Mouse (Mus musculus): ENCODE data around the gene Psmb3.
"Not testable (repeated sequence)": the region's sequence is repeated elsewhere in the genome, so short reads cannot be mapped to it uniquely, and the experiment has no call there.

The Psmb3 gene

DNA sequence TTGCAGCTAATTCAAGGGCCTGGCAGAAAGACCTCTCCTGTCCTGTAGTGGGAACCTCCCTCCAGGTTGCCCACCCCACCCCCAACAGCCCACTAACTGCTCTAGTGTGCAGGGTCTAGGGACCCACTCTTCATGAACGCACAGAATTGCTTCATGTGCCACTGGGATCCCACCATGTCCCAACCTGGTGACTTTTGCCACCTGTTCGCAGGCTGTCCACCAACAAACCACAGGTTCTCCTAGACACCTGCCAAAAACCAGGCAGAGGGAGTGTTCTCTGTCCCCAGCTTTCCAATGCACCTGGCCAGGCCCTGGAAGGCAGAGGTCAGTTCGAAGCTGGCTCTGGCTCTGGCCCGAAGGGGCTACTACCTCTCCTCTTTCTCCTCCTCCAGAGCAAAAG is 8.8 kb upstream of the Psmb3 start:
- ATAC-seq (ENCODE audit: insufficient number of reproducible peaks, low FRiP score, low TSS enrichment): no peak

DNA sequence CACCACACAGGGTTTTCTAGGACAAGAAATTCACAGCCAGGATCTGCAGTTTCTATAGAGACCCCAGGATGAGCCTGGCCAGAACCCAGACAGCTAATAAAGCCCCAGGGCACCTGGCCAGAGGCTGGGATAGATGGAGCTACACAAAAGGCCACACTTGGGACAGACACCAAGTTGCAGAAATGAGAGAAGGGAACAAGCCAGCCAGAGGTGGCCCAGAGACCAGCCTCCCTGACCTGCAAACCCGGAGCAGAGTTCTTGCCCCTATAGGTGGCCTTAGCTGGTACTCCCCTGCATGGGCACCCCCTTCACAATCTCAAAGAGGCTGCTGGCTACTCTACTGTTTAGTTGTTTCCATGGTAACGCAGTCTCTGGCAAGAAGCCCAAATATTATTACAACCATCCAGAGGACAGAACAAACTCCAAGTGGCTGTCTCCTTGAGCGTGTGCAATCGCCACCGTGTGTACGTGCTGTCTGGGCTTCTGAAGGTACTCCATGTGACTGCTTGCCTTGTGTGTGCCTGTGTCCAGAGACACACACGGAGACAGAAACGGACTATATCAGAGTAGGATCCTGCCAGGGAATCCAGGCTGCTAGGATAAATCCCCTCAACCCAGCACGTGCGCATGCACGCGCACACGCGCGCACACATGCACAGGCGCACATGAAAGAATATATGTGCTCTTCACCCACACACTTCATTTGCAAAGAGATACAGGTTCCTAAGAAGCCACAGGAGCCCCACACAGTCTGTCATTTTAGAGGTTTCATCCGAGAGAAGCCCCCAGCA is 8.1 kb upstream of the Psmb3 start:
- ATAC-seq (ENCODE audit: insufficient number of reproducible peaks, low FRiP score, low TSS enrichment): no peak

- no peak for ATAC-seq (ENCODE audit: insufficient number of reproducible peaks, low FRiP score, low TSS enrichment)
Measured at GRCm38 (mm10) chr11:97695712-97696401, 7.3 kb upstream of the Psmb3 start.

GRCm38 (mm10) chr11:97696669-97697068 is 6.5 kb upstream of the Psmb3 start:
- no peak for ATAC-seq (ENCODE audit: insufficient number of reproducible peaks, low FRiP score, low TSS enrichment)

DNA sequence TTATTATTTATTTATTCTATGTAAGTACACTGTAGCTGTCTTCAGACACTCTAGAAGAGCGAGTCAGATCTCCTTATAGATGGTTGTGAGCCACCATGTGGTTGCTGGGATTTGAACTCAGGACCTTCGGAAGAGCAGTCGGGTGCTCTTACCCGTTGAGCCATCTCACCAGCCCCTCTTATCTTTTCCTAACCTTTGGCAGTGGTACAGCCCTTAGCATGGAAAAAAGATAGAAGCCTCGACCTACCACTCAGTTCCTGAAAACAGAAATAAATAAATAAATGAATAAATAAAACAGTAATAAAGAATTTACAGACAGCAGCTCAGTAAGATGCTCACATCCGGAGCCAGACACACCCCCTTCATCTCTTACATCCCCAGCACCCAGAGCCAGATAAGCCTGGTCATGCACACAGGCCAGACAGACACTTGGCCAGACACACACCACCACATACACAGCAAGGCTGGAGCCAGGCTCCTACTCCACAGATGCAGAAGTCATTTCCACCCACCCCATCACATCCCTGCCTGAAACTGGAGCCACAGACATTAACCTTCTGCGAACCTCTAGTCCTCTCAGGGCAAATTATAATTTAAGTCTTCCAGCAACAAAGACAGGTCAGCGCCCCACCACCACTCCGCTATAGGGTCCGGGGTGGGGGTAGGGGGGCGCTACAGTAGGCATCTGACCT is 5.9 kb upstream of the Psmb3 start:
- ATAC-seq (ENCODE audit: insufficient number of reproducible peaks, low FRiP score, low TSS enrichment): no peak

DNA sequence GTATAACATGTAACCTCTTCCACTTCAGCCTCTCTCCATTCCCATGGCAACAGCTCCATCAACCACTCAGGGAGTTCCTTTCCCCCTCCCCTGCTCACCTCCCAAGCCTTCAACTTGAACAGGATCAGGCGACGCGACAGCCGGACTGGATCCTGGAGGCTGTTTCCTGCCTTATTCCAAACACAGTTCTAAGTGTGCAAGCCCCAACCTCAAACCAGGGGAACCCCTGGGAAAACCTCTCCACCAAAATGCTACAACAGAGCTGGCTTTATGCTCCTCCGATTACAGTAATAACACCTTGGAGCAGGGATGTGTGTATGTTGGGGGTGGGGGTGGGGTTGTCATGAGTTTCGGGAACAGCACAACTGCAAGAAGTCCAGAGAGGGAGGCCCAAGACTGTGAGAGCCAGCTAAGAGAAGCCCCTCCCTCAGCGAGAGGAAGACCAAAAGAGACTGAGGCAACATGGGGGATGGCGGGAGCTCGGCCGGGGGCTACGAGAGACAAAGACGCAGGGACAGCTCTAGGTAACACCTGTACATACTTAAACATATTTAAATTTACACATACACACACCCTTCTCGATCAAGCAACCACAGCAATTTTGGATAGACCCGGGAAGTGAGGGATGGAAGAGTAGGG is 5.2 kb upstream of the Psmb3 start:
- ATAC-seq (ENCODE audit: insufficient number of reproducible peaks, low FRiP score, low TSS enrichment): no peak

DNA sequence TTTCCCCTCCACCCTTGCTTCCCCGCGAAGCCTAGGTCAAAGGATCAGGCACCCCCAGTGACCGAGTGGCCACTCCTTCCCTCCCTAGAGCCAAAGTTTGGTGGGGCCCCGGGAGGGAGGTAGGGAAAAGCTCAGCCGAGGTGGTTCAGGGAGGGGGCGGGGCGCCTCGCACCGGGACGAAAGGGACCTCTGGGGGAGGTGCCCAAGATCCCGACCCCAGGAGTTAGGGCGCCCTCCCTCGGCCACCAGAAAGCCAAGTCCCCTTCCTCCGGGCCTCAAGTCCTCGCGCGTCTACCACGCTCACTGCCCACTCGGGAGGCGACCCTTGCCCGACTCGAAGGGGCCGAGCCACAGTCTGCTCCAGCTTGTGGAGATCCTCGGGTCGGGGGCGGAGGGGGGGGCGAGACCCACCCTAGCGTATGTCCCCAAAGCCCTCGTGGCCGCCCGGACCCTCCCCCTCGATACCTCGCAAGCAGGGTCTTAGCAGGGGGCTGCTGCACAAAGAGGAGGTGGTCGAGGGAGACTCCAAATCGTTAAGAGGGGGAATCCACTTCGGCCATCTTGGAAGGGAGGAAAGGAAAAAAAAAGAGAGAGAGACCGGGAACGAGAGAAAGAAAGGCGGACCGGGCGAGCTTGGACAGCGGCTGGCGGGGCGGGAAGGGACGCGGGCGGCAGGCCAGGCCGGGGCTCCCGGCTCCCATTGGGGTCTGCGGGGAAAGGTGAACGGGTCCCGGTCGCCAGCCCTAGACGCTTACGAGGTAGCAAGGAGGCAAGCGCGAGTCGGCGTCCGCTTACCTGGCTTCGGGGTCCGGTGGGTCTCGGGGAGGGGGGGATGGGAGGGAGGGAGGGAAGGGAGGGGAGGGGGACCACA is 4.2 kb upstream of the Psmb3 start:
- ATAC-seq (ENCODE audit: insufficient number of reproducible peaks, low FRiP score, low TSS enrichment): no peak

DNA sequence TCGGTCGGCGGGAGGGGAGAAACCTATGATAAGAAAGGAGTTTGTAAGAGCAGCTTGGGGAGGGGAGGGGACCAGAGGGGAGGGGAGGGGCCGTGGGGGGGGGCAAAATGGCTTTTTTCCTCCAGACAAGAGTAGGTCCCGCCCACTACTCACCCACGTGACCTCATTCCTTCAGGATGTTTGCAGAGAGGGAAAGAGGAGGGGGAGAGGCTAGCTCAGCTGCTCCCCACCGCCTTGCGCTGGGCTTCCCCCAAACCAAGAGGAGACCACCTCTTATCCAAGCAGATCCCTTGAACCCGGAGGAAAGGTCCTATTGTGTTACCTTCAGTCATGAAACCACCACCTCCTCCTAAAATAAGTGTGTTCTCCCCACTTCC is 3.6 kb upstream of the Psmb3 start:
- ATAC-seq (ENCODE audit: insufficient number of reproducible peaks, low FRiP score, low TSS enrichment): no peak

DNA sequence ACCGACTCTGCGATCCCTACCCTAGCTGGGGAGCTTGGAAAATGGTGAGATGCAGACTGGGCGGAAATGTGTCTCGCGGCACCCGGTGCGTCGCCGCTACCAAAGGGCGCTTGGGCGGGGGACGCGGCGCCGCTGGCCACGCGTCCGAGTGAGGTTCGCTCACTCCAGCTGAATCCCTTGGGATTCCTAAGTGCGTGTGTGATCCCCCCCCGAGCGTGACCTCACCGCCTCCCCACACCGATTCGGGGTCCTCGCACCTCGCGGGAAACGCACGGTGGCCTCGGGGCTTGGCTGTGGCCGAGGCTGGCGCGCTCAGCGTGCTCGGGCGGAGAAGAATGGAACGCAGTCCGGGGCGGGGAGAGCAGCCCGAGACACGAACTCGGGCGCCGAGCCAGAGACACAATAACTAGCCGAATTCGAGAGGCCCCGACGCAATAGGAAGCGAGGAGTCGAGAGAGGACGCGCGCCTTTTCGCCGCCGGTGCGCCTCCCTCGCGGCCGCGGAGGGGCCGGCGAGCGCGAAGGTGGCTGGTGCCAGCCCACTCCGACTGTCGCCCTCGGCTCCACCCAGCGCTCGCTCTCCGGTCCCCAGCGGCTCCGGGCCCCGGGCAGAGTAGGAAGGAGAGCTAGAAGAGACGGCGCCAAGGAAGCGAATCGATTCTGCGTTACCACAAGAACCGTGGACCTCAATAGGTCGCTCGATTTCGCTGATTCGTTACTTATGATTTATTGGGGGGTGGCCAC is 3.0 kb upstream of the Psmb3 start, which contains the start of gene Pcgf2:
Pcgf2 (minus strand) TSS at position 495 of the 743 bp plus-strand sequence.
- peak; percentile 18; the same call in 1 of the 2 replicates for ATAC-seq (ENCODE audit: insufficient number of reproducible peaks, low FRiP score, low TSS enrichment)

DNA sequence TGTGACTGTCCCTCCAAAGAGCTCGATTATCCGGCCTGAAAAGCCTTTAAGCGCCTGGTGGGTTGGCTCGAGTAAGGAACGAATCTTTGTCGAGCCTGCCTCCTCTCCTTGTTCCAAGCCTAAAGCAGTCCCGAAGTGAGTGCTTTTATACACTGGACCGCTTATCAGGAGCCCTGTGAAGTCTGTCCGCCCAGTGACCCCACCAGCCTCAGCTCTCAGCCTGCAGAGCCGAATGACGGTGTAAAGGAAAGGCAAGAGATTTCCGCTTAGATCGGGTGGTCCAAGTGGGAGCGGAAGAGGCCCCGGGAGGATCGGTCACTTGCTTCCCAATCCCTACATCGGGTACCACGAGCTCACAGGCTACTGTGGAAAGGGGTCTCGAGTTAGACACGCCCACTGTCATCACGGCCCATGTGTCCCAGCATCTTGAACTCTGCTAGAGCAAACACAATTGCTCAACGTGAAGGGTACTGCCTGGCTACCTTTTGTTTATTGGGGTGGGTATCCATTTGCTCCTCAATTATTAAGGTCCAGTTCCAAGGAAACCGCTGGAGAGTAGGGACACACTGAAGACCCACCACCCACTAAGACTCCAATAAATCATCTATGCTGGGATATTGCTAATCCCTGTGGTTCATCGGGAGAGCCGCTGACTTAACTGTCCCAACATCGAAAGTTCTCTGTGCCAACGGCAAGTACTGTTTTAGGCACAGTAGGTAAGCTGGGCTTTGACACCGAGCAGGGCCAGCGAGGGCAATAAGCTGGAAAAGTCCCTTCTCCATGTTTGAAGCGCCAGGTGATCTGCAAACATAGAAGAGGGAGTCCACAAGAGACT is 2.2 kb upstream of the Psmb3 start:
- no peak for ATAC-seq (ENCODE audit: insufficient number of reproducible peaks, low FRiP score, low TSS enrichment)

- no peak for ATAC-seq (ENCODE audit: insufficient number of reproducible peaks, low FRiP score, low TSS enrichment)
Measured at GRCm38 (mm10) chr11:97701581-97702392, 1.4 kb upstream of the Psmb3 start.

DNA sequence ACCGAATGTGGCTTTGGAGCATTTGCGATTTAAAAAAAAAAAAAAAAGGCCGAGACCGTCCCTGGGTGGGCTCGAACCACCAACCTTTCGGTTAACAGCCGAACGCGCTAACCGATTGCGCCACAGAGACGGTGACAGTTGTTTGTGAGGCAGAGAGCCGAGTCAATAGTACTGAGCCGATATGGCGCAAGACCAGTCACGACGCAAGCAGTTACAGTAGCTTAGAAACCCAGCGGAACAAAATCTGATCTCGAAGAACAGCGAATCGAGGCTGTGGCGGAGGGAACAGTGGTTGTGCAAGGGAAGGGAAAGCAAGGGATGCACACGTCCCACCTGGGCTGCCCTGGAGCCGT is 830 bp upstream of the Psmb3 start:
- ATAC-seq (ENCODE audit: insufficient number of reproducible peaks, low FRiP score, low TSS enrichment): no peak

GRCm38 (mm10) chr11:97710067-97710466 is 6.9 kb downstream of the Psmb3 start:
- ATAC-seq (ENCODE audit: insufficient number of reproducible peaks, low FRiP score, low TSS enrichment): not testable (repeated sequence)

DNA sequence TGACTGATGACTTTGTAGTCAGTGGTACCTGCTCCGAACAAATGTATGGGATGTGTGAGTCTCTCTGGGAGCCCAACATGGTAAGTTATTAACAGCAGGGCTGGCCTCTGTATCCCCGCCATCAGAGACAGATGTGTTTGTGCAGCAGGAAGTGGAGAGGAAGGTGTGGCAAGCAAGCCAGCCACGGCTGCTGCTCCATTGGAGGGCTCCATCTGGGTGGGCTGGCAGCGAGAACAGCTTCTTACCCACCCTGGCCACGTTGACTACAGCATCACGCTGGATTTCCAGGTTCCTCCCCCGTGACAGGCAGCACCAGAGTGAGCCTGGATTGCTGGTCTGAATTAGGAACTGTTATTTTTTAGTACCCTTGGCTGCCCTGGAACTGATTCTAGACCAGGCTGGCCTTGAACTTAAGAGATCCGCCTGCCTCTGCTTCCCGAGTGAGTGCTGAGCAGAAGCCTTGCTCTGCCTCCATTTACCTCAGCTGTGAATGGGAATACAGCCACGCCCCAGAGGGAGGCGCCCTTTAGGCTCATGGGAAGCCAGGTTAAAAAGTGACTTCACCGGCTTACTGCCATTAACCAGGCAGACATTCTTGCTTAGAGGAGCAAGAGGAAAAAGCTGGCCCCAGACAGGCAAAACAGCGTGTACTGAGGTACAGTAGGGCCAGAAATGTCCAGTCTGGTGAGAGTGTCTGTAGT is 8.2 kb downstream of the Psmb3 start:
- ATAC-seq (ENCODE audit: insufficient number of reproducible peaks, low FRiP score, low TSS enrichment): no peak

DNA sequence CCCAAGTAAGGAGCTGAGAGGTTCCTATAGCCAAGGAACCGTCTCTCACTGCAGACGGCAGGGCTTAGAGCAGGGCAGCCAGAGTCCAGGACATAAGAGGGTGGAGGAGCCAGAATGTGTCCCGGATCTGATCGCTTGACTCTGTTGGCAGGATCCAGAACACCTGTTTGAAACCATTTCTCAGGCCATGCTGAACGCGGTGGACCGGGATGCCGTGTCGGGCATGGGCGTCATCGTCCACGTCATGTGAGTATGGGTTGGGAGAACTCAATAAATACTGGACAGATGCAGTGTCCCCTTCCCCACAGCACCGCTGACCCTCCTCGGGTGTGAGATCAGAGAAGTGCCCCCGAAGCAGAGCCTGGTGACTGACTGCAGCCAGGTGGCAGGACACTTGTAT is 9.1 kb downstream of the Psmb3 start:
- ATAC-seq (ENCODE audit: insufficient number of reproducible peaks, low FRiP score, low TSS enrichment): no peak

DNA sequence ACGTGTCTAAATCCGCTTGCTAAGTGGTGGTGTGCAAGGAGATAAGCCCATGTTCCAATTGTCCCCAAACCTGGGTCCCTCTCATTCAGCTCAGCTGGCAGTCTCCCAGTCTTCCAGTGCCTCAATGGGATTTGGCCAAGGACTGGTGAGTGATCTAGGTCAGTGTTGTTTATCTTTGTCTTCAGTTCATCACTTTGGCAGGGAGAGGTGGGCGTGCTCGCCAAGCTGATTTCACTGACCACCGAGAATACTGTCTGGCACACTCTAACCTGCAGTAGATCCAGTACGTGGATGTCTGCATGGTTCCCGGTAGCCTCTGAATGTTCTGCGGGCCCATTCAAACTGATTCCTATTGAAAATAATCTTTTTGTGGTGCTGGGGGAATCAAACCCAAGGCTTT is 10.7 kb downstream of the Psmb3 start:
- no peak for ATAC-seq (ENCODE audit: insufficient number of reproducible peaks, low FRiP score, low TSS enrichment)

- ATAC-seq (ENCODE audit: insufficient number of reproducible peaks, low FRiP score, low TSS enrichment): no peak
Measured at GRCm38 (mm10) chr11:97714356-97714755, 11.2 kb downstream of the Psmb3 start.
